Mouse (Mus musculus) layer of hippocampus, adult 9-10 months (tissue): ENCODE results near the gene Foxp1.

ENCODE experiments used
- DNase-seq: peaks from one replicate; pipeline ENCODE4 v3.0.0; 2022; ENCODE audit warnings: low spot score

Foxp1 gene

DNA sequence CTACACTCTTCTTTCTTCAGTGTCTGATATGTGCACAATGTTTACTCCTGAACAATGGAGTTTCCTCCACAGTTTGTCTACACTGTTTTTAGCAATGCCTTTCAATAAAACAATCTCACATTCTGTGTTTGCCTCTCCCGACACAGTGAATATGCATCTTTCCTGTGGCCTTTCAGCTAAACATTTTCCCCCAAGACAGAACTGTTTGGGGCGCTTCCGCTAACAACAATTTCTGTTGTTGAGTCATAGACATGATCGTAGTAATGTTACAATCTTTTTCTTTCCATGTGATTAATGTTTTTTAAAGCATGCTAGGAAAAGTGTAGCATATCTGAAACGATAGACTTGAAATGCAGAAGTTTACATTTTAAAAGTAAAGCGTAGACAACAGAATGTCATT, 194.4 kb downstream of the Foxp1 start:
- DNase-seq: no peak

DNA sequence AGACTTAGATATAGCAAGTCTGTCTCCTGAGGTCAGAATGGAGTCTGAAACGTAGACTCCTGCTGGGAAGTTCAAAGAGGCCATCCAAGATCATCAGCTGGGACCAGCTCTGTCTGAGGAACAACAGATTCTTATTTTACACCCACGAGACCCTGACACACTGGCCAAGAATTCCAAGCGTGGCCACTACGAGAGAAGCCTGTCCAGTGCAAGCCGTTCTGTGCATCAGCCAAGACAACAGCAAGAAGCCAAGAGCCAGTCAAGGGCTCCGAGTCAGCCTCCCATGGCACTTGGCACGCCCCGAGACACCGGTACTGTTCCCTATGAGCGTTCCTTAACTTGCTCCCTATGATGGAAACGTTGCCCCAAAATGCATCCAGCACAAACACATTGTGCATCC, 194.8 kb downstream of the Foxp1 start:
- no peak for DNase-seq

GRCm38 (mm10) chr6:99325881-99326280, 196.6 kb downstream of the Foxp1 start:
- DNase-seq: no peak

DNA sequence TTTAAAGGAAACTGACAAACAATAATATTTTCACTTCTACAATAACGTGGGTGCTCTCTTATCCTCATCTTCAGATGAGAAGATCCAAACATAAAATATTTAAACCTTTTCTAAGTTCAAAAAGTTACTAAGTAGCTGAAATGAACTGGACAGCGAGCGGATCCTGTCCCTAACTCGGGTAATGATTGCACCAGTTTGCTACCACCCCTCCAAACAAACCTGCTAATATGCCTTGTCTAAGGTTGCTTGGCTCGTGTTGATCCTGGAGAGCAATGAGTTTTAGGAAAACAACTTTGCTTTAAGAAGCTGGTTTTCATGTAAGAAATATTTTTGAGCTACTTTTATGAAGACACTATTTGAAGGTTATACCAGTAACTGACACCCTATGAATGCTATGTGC, 197.1 kb downstream of the Foxp1 start:
- no peak for DNase-seq

GRCm38 (mm10) chr6:99322132-99322904, 200.2 kb downstream of the Foxp1 start:
- no peak for DNase-seq

- DNase-seq: no peak
Measured at GRCm38 (mm10) chr6:99320444-99320843, 202.1 kb downstream of the Foxp1 start.

DNA sequence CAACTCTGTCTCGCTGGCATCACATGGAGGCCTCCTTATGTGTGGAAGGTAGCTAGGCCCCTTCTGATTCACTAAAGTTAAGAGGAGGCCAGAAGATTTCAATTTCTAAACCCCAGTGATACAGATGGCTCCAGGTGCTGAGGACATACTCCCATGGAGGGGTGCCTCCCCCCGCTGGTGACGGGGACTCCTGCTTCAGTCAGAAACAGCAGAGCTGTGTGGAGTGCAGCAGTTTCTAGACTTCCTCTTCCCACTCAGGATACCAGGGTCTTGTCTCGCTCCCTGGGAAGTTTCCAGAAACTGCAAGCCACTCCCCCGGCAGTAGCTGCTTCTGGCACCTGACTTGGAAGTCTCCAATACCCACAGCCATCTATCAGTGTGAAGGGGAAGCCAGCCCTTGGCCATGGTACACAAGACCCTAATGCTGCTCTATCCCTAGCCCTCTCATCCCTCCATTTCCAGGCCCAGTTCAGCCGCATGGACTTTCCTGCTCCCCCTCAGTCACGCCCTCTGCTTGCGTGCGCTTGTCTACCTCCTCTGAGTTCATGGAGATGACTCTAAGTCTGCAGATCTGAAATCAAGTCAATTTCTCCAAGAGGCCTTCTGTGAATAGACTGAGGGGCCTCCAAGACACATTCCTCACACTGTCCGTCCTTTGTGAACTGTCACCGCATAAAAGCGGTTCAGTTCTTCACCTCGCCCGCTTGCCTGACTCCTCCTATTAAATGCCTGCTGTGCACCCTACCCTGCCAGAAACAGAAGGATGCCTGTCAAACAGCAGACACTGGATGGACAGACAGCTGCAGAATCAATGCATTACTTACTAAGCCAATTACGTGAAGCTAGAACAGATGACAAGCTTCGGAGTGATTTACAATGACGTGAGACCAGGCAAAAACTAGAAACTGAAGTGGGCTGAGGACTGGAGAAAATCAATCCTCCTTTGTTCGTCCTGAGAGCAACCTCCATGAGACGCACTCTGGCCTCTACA, 202.8 kb downstream of the Foxp1 start:
- DNase-seq: no peak

GRCm38 (mm10) chr6:99314746-99315145, 207.8 kb downstream of the Foxp1 start:
- no peak for DNase-seq

- no peak for DNase-seq
Measured at GRCm38 (mm10) chr6:99310529-99310928, 212.0 kb downstream of the Foxp1 start.

DNA sequence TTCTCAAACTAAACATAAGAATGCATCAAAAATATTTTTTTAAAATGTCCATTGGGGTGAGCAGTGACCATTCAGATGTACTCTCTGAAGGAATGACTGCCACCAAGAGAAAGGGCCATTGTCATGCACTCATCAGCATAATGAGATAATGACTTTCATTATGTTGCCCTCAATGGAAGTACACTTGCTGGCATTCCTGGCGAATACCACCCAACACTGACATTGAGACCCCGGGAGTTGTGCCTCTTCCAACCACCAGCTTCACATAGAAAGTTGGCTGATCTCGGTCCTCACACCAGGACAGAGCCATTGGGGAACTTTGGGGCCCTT, 212.4 kb downstream of the Foxp1 start:
- no peak for DNase-seq

DNA sequence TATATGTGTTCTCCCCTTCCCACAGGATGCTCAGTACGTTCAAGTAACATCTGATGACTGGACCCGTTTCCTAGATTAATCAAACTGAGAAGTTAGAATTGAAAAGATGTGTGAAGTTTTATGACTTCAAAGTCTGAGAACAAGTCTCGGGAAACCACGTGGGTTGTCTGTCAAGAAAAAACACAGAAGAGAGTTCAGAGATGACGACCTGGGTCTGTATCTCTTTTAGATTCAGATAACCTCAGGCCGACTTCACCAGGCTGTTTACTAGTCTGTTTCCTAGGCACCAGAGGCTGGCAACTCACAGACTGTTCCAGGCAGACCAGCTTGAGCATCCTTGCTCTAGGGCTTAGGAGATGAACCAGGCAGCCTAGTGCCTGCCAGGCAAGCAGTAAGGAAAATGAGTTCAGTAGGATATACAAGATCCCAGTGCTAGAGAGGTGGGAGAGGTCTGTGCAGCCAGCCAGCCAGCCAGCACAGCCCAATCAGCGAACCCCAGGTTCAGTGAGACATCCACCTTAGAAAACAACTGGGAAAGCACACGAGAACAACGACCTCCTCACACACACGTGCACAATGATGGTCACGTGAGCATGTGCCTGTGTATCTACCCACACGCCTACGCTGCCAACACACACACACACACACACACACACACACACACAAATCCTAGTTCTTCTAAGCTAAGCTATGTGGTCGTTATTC, 212.9 kb downstream of the Foxp1 start:
- DNase-seq: no peak

- no peak for DNase-seq
Measured at GRCm38 (mm10) chr6:99305751-99306150, 216.8 kb downstream of the Foxp1 start.

- no peak for DNase-seq
Measured at GRCm38 (mm10) chr6:99305236-99305635, 217.3 kb downstream of the Foxp1 start.

DNA sequence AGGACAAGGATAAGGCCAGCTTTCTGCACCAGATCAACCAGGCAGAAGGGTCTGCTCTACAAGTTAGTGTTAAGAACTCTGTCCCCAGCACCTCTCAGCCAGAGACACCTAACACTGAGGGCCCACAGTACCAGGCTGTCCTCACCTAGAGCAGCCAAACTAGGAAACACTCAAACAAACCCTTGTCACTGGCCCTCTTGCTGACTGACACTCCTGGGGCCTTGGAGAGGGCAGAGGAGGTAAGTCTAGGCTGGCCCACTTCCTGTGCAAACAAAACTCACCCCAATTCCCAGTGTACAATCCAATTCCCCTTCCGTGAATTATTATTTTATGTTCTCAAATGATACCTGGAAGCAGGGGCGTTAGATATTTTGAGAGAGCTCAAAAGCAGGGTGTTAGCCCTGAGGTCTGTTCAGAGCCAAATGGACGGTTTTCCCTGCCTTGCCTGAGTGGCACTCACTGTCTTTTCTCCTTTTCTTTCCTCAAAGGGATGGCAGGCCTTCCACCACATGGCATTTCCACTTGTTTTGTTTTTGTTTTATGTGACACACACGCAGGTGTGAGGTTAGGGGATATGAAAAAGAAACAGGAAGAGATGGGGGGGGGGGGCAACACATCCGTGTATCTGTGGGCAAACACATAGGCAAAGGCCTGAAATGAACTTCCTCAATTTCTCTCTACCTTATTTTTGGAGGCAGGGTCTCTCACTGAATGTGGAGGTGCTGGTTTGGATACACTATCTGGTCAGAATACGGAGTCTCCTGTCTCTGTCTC, 219.7 kb downstream of the Foxp1 start:
- no peak for DNase-seq

- DNase-seq: no peak
Measured at GRCm38 (mm10) chr6:99301923-99302322, 220.6 kb downstream of the Foxp1 start.

DNA sequence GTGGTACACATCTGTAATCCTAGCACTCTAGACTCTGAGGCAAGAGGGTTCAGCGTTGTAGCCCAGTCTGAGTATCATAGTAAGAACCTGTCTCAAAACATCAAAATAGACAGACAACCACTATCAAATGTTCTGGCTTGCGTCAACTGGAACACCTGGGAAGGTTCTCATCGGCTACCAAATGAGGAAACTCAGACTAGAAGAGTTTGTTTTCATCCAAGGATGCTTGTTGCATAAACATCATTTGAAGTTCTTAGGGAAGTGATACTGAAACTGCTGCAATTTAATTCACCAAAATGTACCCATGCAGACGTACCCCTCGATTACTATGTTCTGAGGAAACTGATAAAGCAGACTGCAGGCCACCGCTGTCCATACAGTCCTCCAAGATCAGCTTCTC, 222.3 kb downstream of the Foxp1 start:
- no peak for DNase-seq

DNA sequence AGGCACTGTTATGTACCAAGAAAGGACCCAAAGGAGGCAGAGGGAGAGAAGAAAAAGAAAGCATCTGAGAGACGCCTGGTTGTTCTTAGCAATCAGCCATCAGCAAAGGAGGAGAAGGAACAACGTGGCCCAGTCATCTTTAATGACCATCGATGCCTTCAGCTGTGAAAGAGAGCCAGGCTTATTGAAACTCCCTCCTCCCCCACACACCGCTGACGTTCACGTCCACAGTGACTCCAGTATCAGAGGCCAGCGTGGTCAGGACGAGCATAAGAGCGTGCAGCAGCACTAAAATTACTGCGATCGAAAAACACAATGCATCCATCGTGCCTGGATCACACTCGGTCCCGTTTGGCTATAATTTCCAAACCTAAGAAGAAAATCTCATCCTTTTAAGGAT, 223.3 kb downstream of the Foxp1 start:
- DNase-seq: no peak

GRCm38 (mm10) chr6:99297535-99297934, 225.0 kb downstream of the Foxp1 start:
- no peak for DNase-seq

GRCm38 (mm10) chr6:99295495-99295894, 227.0 kb downstream of the Foxp1 start:
- no peak for DNase-seq

DNA sequence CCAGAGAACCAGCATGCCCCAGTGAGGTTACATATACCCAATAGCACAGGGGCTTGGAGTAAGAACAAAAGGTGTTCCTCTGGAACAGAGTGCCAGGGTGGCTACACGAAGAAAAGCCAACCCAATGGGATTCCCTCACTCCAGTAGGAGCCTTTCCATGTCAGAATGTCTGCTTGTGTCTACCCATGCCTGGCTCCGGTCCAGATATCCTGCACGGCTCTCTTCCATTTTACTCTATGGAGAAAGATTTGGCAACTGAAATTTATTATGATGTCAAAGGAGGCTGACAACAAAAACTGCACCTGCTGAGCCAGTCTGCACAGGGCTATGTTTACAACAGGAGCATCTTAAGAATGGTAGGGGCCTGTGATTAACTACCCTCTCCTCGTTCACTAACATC, 233.3 kb downstream of the Foxp1 start:
- no peak for DNase-seq

DNA sequence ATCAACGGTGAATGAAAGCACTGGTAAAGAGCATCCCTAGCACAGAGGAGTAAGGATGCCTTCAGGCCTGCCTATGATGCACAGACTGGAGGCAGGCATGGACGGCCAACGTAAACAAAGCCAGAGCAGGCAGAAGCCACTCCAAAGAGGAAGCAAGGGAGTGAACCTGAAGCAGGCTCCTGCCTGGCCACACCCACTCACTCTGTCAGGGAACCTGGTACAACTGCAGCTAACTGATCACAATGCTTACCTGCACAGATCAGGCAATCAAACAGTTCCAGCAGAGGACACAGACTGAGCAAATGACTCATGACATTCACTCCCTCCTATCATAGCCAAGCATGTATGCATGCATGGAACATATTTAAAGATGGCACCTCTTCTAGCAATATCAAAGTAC, 237.5 kb downstream of the Foxp1 start:
- DNase-seq: no peak

DNA sequence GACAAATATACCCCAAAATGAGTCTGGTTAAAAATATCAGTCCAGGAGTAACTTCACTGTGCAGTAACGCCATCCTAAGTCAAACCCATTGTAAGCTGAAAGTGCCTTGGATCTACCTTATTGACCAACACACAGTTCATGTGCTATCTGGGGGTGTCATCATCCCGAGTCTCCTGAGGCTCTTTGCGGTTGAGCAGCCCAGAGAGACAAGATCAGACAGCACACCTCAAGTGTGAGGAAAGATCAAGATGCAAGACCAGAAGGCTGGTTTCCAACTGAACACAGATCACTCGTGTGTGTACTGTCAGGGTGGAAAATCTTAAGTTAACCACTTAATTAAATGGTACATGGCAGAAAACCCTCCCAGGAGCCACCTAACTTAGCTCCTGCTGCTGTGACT, 238.5 kb downstream of the Foxp1 start:
- DNase-seq: no peak
